Mouse (Mus musculus) heart, adult 2 months (tissue): ENCODE data around the gene Nphs1.

Experiments used
- EP300 ChIP-seq: fragments of 200-500 bp; IDR thresholded peaks from 2 replicates; pipeline ENCODE4 v1.6.1; 2011; ENCODE audit warnings: low read depth, low read length, control low read depth; ENCODE audit not compliant: insufficient read depth
- POLR2A ChIP-seq: fragments of 200-500 bp; IDR thresholded peaks from 2 replicates; pipeline ENCODE4 v1.6.1; 2011; ENCODE audit warnings: mild to moderate bottlenecking, low read depth, low read length, control low read depth; ENCODE audit not compliant: insufficient read depth

DNA sequence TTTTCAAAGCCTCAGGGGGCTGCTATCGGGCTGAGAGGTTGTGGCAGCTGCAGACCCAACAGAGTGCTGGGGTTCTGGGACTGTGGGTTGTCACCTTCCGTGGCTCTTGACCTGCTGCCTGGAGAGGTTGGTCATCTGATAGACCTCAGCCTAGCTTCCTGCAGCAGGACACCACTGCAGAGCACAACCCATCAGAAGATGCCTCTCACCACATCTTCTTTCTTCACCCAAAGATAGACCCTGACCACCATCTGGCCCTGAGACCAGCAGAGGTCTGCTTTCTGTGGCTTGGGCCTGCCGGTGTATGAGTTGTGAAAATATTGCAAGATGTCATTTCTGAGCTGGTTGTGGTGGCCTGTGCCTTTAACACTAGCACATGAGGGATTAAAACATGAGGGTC, 47.1 kb upstream of the Nphs1 start:
- TF ChIP-seq POLR2A (no peak), EP300 (no peak)
